Mouse (Mus musculus): ENCODE measurements around the gene Zfp423.

Gene Zfp423

DNA sequence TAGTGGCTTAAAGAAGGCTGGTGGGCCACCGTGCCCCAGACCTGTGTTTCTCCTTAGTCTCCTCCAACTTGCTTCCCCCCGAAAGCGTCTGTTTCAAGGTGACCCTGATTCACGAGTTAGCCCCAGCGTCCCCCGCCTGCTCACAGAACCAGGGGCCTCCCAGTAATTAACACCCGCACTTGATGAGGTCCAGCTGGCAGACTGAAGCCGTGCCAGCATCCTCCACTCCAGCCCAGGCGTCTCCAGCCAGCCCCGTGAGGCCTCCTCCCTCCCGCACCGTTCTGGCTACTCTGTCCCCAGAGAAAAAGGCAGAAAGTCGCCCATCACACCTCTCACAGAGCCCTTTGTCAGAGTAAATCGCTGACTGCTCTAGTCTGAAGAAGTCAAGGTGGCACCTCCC, 213.3 kb downstream of the Zfp423 start:
- DNase-seq (ENCODE audit: low read depth), result no peak

- DNase-seq (ENCODE audit: low read depth), result no peak
These were observed 214.2 kb downstream of the Zfp423 start for GRCm38 (mm10) chr8:87745125-87745698.

DNA sequence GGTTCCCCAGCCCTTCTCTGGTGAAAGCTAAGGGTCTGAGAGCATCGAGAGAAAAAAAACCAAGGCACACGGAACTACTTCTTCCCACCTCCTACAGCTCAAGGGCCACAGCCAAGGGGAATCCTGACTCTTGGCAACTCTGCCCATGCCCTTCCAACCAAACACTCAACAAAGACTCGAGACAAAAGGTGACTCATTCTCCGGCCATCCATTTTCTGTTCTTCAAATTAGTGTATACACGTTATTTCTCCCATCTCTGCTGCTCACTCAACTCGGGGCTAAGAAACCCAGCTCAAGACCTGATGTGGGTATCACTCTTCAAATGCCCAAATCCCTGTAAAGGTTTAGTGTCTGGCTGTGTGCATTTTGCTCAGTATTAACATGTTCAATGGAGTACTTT, 214.8 kb downstream of the Zfp423 start:
- DNase-seq (ENCODE audit: low read depth), result no peak

DNA sequence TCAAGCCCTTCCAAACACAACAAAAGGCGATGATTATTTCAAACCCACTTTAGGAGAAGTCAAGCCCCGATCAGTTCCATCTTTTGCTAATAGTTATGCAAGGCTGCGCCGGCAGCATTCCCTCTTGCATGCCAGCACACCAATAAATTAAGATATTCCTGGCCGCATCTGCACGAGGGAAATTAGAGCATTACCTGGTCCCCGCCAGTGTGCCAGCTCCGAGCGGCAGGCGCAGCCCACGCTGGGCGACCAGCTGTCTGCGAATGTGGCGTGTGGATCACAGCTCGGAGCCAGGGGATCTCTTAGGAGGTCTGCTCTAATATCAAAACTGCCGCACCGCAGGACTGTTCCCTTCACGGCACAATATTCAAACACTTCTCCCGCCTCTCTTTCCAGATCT, 217.4 kb downstream of the Zfp423 start:
- DNase-seq (ENCODE audit: low read depth), result no peak

- no peak for DNase-seq (ENCODE audit: low read depth)
These were observed 218.4 kb downstream of the Zfp423 start for GRCm38 (mm10) chr8:87740946-87741530.

DNA sequence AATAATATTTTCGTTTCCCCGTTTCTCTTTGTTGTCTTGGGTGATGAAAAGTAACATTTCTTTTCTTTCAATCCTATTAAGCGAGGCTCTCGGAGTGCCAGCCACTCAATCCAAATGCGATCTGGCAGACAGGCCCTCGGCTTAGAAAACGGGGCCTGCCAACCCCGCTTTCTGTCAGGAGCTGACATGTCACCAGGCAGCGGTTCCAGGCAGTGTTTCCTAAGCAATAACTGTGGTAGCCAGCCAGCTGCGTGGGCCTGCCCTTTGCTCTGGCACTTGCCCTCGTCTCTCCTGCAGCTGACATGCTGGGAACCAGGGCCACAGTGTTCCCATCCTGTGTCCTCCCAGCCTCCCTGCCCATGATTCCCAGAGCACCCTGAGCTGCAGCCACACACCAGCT, 221.5 kb downstream of the Zfp423 start:
- DNase-seq (ENCODE audit: low read depth), result no peak

DNA sequence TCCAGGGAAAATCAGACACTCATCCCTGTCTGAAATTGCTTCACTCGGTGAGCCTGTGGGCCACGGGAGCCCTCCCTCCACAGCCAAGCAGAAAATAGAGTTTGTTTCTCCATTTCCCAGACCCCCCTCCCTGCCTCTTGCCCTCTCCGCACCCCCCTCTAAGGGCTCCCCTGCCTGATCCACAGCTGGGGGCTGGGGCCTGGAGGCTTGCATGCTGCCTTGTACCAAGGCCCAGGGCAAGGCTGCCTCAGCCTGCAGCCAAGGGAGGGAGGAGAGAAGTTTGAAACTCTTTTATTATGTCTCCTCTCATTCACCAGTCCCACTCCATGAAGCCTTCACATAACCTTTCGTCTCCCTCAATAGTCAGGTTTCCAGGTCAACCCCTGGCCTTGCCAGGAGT, 224.5 kb downstream of the Zfp423 start:
- no peak for DNase-seq (ENCODE audit: low read depth)

GRCm38 (mm10) chr8:87734496-87734895, 224.9 kb downstream of the Zfp423 start:
- DNase-seq (ENCODE audit: low read depth), result no peak

- DNase-seq (ENCODE audit: low read depth), result no peak
These were observed 228.3 kb downstream of the Zfp423 start for GRCm38 (mm10) chr8:87731062-87731461.

- no peak for DNase-seq (ENCODE audit: low read depth)
These were observed 236.4 kb downstream of the Zfp423 start for GRCm38 (mm10) chr8:87723015-87723414.

DNA sequence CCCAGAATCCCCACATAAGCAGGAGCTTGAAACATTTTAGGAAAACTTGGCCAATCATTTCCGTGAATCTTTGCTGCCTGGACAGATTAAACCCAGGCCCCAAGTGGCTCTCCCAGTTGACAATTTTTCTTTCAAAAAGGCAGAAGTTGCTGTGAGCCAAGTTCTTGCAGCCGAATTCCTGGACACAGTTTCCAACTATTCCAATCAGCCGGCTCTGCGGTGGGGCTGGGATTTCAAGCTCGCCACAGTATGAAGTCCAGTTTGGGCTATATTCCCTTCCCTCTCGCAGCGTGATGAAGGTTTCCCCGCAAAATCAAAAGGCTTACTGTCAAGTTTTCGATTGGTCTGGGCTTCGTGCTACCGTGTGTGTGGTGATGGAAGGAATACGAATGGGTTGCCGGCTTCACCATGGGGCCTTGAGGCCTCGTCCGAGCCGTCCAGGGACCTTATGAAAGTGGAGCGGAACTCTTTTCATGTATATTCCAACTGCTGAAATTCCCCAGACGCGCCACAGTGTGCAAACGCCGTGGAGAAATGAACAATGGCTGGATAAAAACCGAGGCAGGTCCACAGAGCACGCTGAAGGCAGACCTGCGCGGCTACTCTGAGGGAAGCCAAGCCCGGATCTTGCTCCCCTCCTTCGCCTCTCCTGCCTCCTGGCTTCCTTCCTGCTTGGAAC, 240.1 kb downstream of the Zfp423 start:
- no peak for DNase-seq (ENCODE audit: low read depth)

- DNase-seq (ENCODE audit: low read depth), result no peak
These were observed 241.9 kb downstream of the Zfp423 start for GRCm38 (mm10) chr8:87717445-87717844.

DNA sequence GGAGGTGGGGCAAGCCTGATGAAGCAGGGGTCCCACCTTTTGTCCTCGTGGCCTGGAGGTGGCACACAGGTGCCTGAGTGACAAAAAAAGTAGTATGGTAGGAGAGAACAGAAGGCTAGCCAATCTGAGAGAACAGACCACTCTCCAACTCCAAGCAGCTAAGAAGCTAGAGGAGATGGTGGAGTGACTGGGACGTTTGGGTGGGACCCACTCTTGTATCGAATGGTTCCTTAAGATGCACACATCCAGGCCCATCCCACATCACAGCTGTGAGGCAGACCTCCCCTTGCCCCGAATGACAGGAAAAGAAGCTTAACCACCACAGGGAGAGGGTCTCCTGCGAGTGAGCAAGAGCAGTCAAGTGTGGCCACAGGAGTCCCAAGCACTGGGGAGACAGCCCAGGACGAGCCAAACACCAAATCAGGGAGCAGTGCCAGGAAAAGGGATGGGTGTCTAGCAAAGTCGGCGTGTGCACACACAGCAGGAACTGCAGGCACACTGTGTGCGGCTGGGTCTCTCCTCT, 242.6 kb downstream of the Zfp423 start:
- DNase-seq (ENCODE audit: low read depth), result no peak

- DNase-seq (ENCODE audit: low read depth), result peak; percentile 61
These were observed 243.4 kb downstream of the Zfp423 start for GRCm38 (mm10) chr8:87715731-87716682.

DNA sequence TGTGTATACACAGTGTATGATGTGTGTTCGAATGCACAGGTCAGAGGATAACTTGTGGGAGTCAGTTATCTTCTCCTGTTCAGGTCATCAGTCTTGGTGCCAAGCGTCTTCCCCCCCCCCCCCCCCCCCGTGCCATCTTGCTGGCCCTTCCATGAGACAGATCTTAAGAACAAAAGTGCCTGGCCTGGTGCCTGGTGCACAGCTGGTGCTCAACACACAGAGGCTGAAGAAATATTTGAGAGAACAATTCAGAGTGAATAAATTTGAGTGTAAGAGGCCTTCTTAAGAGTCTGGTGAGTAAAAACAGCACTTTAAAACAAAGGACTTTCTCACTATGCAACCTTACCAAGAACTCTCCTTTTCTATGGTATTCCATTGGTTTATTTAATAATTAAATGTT, 245.4 kb downstream of the Zfp423 start:
- DNase-seq (ENCODE audit: low read depth), result no peak

DNA sequence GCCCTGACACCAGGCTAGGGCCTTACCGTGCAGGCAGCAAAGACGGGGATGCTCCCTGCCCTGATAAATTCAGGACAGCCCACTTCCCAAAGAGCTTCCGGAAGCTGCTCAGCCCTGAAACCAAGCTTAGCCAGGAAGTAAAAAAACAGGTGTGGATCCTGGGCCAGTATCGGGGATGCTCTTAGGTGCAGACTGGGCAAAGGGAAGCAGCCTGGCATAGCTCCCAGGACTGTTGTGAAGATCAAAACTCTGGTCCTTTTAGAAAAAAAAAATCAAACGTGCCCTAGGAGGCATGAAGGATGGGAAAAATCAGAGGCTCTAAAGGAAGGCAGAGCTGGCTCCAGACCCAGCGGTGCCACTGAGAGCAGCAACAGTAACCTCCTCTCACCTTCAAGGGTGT, 247.4 kb downstream of the Zfp423 start:
- DNase-seq (ENCODE audit: low read depth), result no peak

DNA sequence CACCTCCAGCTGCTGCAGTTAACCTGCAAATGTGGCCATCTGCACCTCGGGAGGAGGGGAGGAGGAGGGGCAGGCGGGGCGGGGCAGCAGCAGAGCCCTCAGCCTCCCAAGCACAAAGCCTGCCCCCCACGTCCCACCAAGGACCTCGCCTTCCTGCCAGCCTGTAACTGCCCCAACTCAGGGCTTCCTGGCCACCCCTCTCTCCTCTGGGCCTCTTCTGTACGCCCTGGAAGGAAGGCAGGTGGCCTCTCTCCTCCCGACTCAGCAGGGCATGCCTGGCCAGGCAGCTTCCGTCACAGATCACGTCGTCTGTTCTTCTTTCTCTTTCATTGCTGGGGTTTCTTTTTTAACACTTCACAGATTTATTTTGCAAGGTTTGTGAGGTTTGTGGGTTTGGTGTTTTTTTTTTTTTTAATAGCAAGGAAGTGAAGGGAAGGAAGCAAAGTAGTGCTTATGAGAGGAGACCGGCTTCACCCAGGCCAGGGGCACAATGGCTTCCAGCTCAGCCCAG, 251.2 kb downstream of the Zfp423 start:
- DNase-seq (ENCODE audit: low read depth), result peak; percentile 49

- DNase-seq (ENCODE audit: low read depth), result no peak
These were observed 252.2 kb downstream of the Zfp423 start for GRCm38 (mm10) chr8:87707176-87707575.

DNA sequence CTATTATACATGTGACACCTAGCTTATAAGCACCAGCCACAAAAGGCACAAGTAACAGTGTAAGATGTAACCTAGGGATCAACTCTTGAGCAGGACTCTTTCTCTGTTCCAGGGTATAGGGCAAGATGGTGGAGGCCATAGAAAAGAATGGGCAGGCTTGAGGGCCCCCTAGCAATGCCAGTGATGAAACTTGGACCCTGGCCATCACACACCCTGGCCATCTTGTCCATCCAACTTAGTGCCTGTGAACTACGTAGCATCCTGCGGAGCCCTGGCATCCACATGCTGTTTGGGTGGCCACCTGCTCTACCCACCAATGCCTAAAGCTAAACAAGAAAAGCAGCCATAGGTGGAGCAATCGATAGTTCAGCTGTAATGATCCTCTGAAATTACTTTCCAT, 254.6 kb downstream of the Zfp423 start:
- no peak for DNase-seq (ENCODE audit: low read depth)

GRCm38 (mm10) chr8:87702790-87703311, 256.5 kb downstream of the Zfp423 start:
- DNase-seq (ENCODE audit: low read depth), result no peak

DNA sequence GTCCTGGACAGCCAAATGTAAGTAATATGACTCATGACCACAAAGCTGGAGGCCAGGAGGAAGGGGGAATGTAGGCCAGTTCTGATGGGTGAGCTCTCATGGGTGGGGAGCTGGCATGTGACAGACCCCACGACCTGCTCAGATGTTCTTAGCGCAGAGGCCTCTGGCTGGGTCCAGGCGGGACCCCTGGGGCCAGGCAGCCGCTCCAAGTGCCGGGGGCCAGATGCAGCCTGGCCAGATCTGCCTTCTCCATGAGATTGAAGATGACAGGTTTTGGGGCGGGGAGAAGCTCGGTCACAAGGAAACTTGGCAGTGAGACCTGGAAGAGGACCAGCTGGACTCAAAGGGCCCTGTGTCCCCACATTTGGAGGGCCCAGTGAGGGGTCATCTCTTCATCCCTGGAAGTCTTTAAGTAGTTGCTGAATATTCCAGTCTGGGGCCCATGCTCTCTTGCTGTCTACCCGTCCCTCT, 257.3 kb downstream of the Zfp423 start:
- DNase-seq (ENCODE audit: low read depth), result no peak

DNA sequence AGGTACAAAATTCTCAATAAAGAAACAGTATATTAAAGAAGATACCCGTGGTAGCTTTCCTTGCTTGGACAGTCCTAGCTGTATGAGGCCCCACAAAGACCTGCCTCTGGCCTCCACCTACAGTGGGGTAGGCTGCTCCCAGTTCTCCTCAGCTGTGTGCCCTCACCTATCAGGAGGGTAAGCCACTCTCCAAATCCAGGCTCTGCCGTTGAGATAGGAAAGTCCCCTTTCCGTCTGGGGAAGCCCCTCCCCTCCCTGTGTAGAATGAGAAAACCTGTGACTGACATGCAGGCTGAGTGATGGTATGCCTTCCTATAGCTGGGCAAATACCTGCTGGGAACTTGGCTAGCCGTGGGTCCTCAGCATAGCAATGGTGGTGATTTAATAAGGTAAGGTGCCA, 257.8 kb downstream of the Zfp423 start:
- no peak for DNase-seq (ENCODE audit: low read depth)

Measured in induced T-regulatory cell, adult 2 months (primary cell).